Mouse (Mus musculus): ENCODE results near the gene Ryr2.

DNA sequence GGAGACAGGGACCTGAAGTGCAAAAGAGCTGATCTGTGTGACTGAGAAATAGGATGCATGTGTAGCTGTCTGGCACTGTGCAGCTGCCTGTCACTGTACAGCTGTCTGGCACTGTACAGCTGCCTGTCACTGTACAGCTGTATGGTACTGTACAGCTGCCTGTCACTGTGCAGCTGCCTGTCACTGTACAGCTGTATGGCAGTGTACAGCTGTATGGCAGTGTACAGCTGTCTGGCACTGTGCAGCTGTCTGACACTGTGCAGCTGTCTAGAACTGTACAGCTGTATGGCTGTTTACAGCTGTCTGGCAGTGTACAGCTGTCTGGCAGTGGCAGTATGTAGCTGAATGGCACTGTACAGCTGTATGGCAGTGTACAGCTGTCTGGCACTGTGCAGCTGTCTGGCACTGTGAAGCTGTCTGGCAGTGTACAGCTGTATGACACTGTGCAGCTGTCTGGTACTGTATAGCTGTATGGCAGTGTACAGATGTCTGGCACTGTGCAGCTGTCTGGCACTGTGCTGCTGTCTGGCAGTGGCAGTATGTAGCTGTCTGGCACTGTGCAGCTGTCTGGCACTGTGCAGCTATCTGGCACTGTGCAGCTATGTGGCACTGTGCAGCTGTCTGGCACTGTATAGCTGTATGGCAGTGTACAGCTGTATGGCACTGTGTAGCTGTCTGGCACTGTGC is 147.1 kb downstream of the Ryr2 start:
- TF ChIP-seq CTCF (IDR thresholded peaks at IDR 0.05; ENCODE audit: low read depth, low read length) (no peak), GATA2 (IDR thresholded peaks at IDR 0.05; ENCODE audit: borderline replicate concordance, low read depth, low read length) (no peak), GATA1 (IDR thresholded peaks at IDR 0.05; ENCODE audit: borderline replicate concordance, low read length) (no peak), TAL1 (conservative IDR thresholded peaks at IDR 0.05; ENCODE audit: low read depth, low read length) (no peak)

Data from G1E (cell line).